Mouse (Mus musculus) heart, embryonic 14.5 days (tissue): ENCODE data around the gene Tmem135. TPM values are rescaled to one million over a fixed set of nuclear protein-coding genes. Genes with fewer than 3 reads are reported as not detected.

Experiments
- ATAC-seq: fragments of 200-750 bp; cut with Nextera tagmentation; 2 replicates; pipeline ENCODE4 v1.8.0; 2017; ENCODE audit warnings: low read depth, moderate TSS enrichment; ENCODE audit not compliant: insufficient number of reproducible peaks, insufficient read depth, low FRiP score
- H3K27ac ChIP-seq, 2 experiments: fragments of 200-500 bp in 1 of 2; fragments of 300-500 bp in 1 of 2; sonication (generic) in 1 of 2; replicated peaks in 1 of 2; 2 replicates each; pipeline ENCODE4 v1.5.1; 2012 to 2014; ENCODE audit warnings: low read depth in 2 of 2, low read length in 2 of 2, control low read depth in 1 of 2, mild to moderate bottlenecking in 1 of 2, mixed read lengths in 1 of 2; ENCODE audit not compliant: control insufficient read depth in 1 of 2, insufficient read depth in 1 of 2
- H3K27me3 ChIP-seq: fragments of 300-500 bp; sonication (generic); 2 replicates; pipeline ENCODE4 v1.6.1; 2014; ENCODE audit warnings: mild to moderate bottlenecking, low read length, control low read depth; ENCODE audit not compliant: control insufficient read depth, insufficient read depth
- H3K36me3 ChIP-seq: fragments of 300-500 bp; sonication (generic); 2 replicates; pipeline ENCODE4 v1.6.1; 2014; ENCODE audit warnings: mild to moderate bottlenecking, control low read depth, low read length, mixed read lengths; ENCODE audit not compliant: control insufficient read depth, insufficient read depth
- H3K4me1 ChIP-seq, 2 experiments: fragments of 200-500 bp in 1 of 2; fragments of 300-500 bp in 1 of 2; sonication (generic) in 1 of 2; 2 replicates each; pipeline ENCODE4 v1.6.1; 2012 to 2014; ENCODE audit warnings: low read length in 2 of 2, control low read depth in 1 of 2, mixed read lengths in 1 of 2; ENCODE audit not compliant: control insufficient read depth in 2 of 2, insufficient read depth in 2 of 2
- H3K4me2 ChIP-seq: fragments of 300-500 bp; sonication (generic); 2 replicates; pipeline ENCODE4 v1.6.1; 2014; ENCODE audit warnings: mild to moderate bottlenecking, low read length
- H3K4me3 ChIP-seq, 2 experiments: fragments of 200-500 bp in 1 of 2; fragments of 300-500 bp in 1 of 2; sonication (generic) in 1 of 2; 2 replicates each; pipeline ENCODE4 v1.5.1; 2012 to 2014; ENCODE audit warnings: low read length in 2 of 2, mild to moderate bottlenecking in 2 of 2, control low read depth in 1 of 2, low read depth in 1 of 2, moderate library complexity in 1 of 2; ENCODE audit not compliant: control insufficient read depth in 1 of 2, insufficient read depth in 1 of 2
- H3K9ac ChIP-seq: fragments of 300-500 bp; sonication (generic); 2 replicates; pipeline ENCODE4 v1.6.1; 2014; ENCODE audit warnings: mild to moderate bottlenecking, low read length
- H3K9me3 ChIP-seq: fragments of 300-500 bp; sonication (generic); 2 replicates; pipeline ENCODE4 v1.6.1; 2016; ENCODE audit warnings: low read length, control low read depth; ENCODE audit not compliant: control insufficient read depth
- WGBS: fragments of 180-500 bp; shearing (Covaris S2); extraction: QIAGEN DNeasy Blood & Tissue Kit; methylation state at CpG from one replicate; pipeline ENCODE4 v1.1.7; 2014; 5-methylcytosine and 5-hydroxymethylcytosine counted together
- polyA plus RNA-seq: library from polyadenylated mRNA; unstranded; fragments of >200 nt; fragmentation: Nextera tagmentation; extraction: Ambion mirVana; gene quantifications from 2 replicates; pipeline ENCODE4 v1.2.1, GENCODE M21; 2014

Gene Tmem135
- polyA plus RNA-seq, 1 experiment from 2014 or later, result 28.4 TPM

- H3K36me3 ChIP-seq, result no peaks in the 10 kb centered on the region
- WGBS, result 75% methylated on average over 5 of the region's 5 CpGs
- no peak overlapping the region for H3K27ac ChIP-seq
- H3K4me3 ChIP-seq, result no peak overlapping the region
- no peak overlapping the region for H3K9ac ChIP-seq
- no peak overlapping the region for H3K4me2 ChIP-seq
- no peak for ATAC-seq
- no peaks in the 10 kb centered on the region for H3K9me3 ChIP-seq
- H3K27me3 ChIP-seq, result no peaks in the 10 kb centered on the region
- no peaks in the 10 kb centered on the region; a peak in 1 of 4 replicates for H3K4me1 ChIP-seq
Measured at GRCm38 (mm10) chr7:89424659-89425058, 20.6 kb upstream of the Tmem135 start.

- H3K9ac ChIP-seq, result no peak overlapping the region
- H3K4me3 ChIP-seq, result no peak overlapping the region
- 63% methylated on average over 8 of the region's 8 CpGs for WGBS
- ATAC-seq, result no peak
- H3K4me2 ChIP-seq, result no peak overlapping the region
- no peaks in the 10 kb centered on the region for H3K27me3 ChIP-seq
- H3K36me3 ChIP-seq, result no peaks in the 10 kb centered on the region
- H3K27ac ChIP-seq, result no peak overlapping the region
- no peaks in the 10 kb centered on the region; a peak in 1 of 4 replicates for H3K4me1 ChIP-seq
- H3K9me3 ChIP-seq, result no peaks in the 10 kb centered on the region
Measured at GRCm38 (mm10) chr7:89423688-89424255, 19.8 kb upstream of the Tmem135 start.

GRCm38 (mm10) chr7:89423194-89423593, 19.2 kb upstream of the Tmem135 start:
- Histone ChIP-seq H3K9me3 (no peaks in the 10 kb centered on the region), H3K4me1 (peaks cover under 1 to 4% of the 10 kb centered on the region in 2 experiments; a peak in 3 of 4 replicates), H3K4me2 (no peak overlapping the region), H3K9ac (no peak overlapping the region), H3K27ac (no peak overlapping the region), H3K36me3 (no peaks in the 10 kb centered on the region), H3K27me3 (no peaks in the 10 kb centered on the region), H3K4me3 (no peak overlapping the region)
- 14% methylated on average over 5 of the region's 5 CpGs for WGBS
- ATAC-seq, result no peak

GRCm38 (mm10) chr7:89422650-89423049, 18.6 kb upstream of the Tmem135 start:
- Histone ChIP-seq H3K9me3 (no peaks in the 10 kb centered on the region), H3K4me2 (no peak overlapping the region), H3K4me3 (no peak overlapping the region), H3K36me3 (no peaks in the 10 kb centered on the region), H3K9ac (no peak overlapping the region), H3K27ac (no peak overlapping the region), H3K27me3 (no peaks in the 10 kb centered on the region), H3K4me1 (peaks cover 2 to 6% of the 10 kb centered on the region in 2 experiments)
- ATAC-seq, result no peak
- 39% methylated on average over 8 of the region's 8 CpGs for WGBS

GRCm38 (mm10) chr7:89421294-89421693, 17.3 kb upstream of the Tmem135 start:
- Histone ChIP-seq H3K27me3 (no peaks in the 10 kb centered on the region), H3K27ac (no peak overlapping the region), H3K4me3 (no peak overlapping the region), H3K9ac (no peak overlapping the region), H3K4me2 (no peak overlapping the region), H3K36me3 (no peaks in the 10 kb centered on the region), H3K4me1 (peaks cover 2 to 10% of the 10 kb centered on the region in 2 experiments), H3K9me3 (no peaks in the 10 kb centered on the region)
- WGBS, result 92% methylated on average over 5 of the region's 5 CpGs
- no peak for ATAC-seq

- H3K4me1 ChIP-seq, result peaks cover 2 to 10% of the 10 kb centered on the region in 2 experiments
- H3K4me2 ChIP-seq, result peak overlapping the region; percentile 40
- no peaks in the 10 kb centered on the region for H3K27me3 ChIP-seq
- no peak for ATAC-seq
- H3K9ac ChIP-seq, result no peak overlapping the region
- 47% methylated on average over 3 of the region's 3 CpGs for WGBS
- peak overlapping the region; percentile 64 to 68; a peak in 3 of 4 replicates for H3K27ac ChIP-seq
- no peaks in the 10 kb centered on the region for H3K36me3 ChIP-seq
- H3K9me3 ChIP-seq, result no peaks in the 10 kb centered on the region
- no peak overlapping the region for H3K4me3 ChIP-seq
Measured at GRCm38 (mm10) chr7:89418917-89419679, 15.1 kb upstream of the Tmem135 start.

GRCm38 (mm10) chr7:89418127-89418653, 14.2 kb upstream of the Tmem135 start:
- peaks cover 2 to 10% of the 10 kb centered on the region in 2 experiments for H3K4me1 ChIP-seq
- H3K4me3 ChIP-seq, result no peak overlapping the region
- no peaks in the 10 kb centered on the region for H3K27me3 ChIP-seq
- H3K27ac ChIP-seq, result peak overlapping the region; percentile 68 to 72
- H3K9me3 ChIP-seq, result no peaks in the 10 kb centered on the region
- no peak overlapping the region for H3K9ac ChIP-seq
- no peak for ATAC-seq
- no peaks in the 10 kb centered on the region; the same call in 1 of the 2 replicates for H3K36me3 ChIP-seq
- H3K4me2 ChIP-seq, result peak overlapping the region; percentile 40
- 57% methylated on average over 8 of the region's 8 CpGs for WGBS
